Mouse (Mus musculus): ENCODE data around the gene Ly6g6f. TPM values are rescaled to one million over a fixed set of nuclear protein-coding genes. Genes with fewer than 3 reads are reported as not detected.
A peak's percentile ranks its signal among the peaks of the same experiment; 100 is the strongest.
"Not testable (repeated sequence)": the region's sequence is repeated elsewhere in the genome, so short reads cannot be mapped to it uniquely, and the experiment has no call there.

Ly6g6f gene
- polyA plus RNA-seq, 1 experiment from 2014 or later = 0.19 TPM

- Histone ChIP-seq H3K4me1 (replicated peaks) (peaks cover 53% of the 10 kb centered on the region), H3K36me3 (peaks cover 23% of the 10 kb centered on the region)
- WGBS = 95% methylated on average over 12 of the region's 12 CpGs
- not testable (repeated sequence) for H3K9ac ChIP-seq; H3K4me2 ChIP-seq; H3K4me3 ChIP-seq; H3K9me3 ChIP-seq; H3K27me3 ChIP-seq; H3K27ac ChIP-seq; ATAC-seq (ENCODE audit: low FRiP score)
Measured at GRCm38 (mm10) chr17:35124261-35124896, 39.0 kb upstream of the Ly6g6f start.

GRCm38 (mm10) chr17:35123287-35123686, 37.9 kb upstream of the Ly6g6f start:
- H3K27me3 ChIP-seq; H3K4me2 ChIP-seq; H3K4me3 ChIP-seq; H3K9ac ChIP-seq; H3K27ac ChIP-seq; H3K9me3 ChIP-seq; ATAC-seq (ENCODE audit: low FRiP score): not testable (repeated sequence)
- WGBS = 94% methylated on average over 9 of the region's 9 CpGs
- Histone ChIP-seq H3K36me3 (peaks cover 33% of the 10 kb centered on the region), H3K4me1 (replicated peaks) (peaks cover 49% of the 10 kb centered on the region)

- Histone ChIP-seq H3K4me1 (replicated peaks) (peaks cover 38% of the 10 kb centered on the region), H3K27me3 (no peaks in the 10 kb centered on the region), H3K4me2 (peak within 1 kb of the TSS; percentile 91), H3K27ac (peak within 1 kb of the TSS; percentile 94), H3K9ac (peak within 1 kb of the TSS; percentile 97), H3K36me3 (peaks cover 41% of the 10 kb centered on the region), H3K9me3 (no peaks in the 10 kb centered on the region), H3K4me3 (peak within 1 kb of the TSS; percentile 93)
- peak; percentile 63 for ATAC-seq (ENCODE audit: low FRiP score)
- WGBS = under 1% methylated on average over 19 of the region's 19 CpGs
Measured at GRCm38 (mm10) chr17:35121871-35122303, 36.5 kb upstream of the Ly6g6f start, which contains the start of gene Csnk2b. Gene Csnk2b (minus strand): TSS chr17:35122053.

- peak within 1 kb of the TSS; percentile 91 for H3K4me2 ChIP-seq
- peak; percentile 96 for ATAC-seq (ENCODE audit: low FRiP score)
- H3K9me3 ChIP-seq = no peaks in the 10 kb centered on the region
- peaks cover 45% of the 10 kb centered on the region for H3K36me3 ChIP-seq
- peak within 1 kb of the TSS; percentile 94 for H3K27ac ChIP-seq
- peaks cover 31% of the 10 kb centered on the region for H3K4me1 ChIP-seq (replicated peaks)
- WGBS = under 1% methylated on average over 50 of the region's 50 CpGs
- H3K9ac ChIP-seq = peak within 1 kb of the TSS; percentile 97
- no peaks in the 10 kb centered on the region for H3K27me3 ChIP-seq
- peak within 1 kb of the TSS; percentile 93 for H3K4me3 ChIP-seq
Measured at GRCm38 (mm10) chr17:35121143-35121799, 35.9 kb upstream of the Ly6g6f start, which contains the start of gene Gpank1. Gene Gpank1 (plus strand): TSS chr17:35121455.

GRCm38 (mm10) chr17:35120745-35121142, 35.3 kb upstream of the Ly6g6f start:
- H3K4me1 ChIP-seq (replicated peaks) = peaks cover 26% of the 10 kb centered on the region
- H3K9me3 ChIP-seq = no peaks in the 10 kb centered on the region
- peak overlapping the region; percentile 76 for H3K27ac ChIP-seq
- no peaks in the 10 kb centered on the region for H3K27me3 ChIP-seq
- H3K36me3 ChIP-seq = peaks cover 50% of the 10 kb centered on the region
- no peak; the same call in 1 of the 2 replicates for ATAC-seq (ENCODE audit: low FRiP score)
- peak overlapping the region; percentile 93 for H3K4me3 ChIP-seq
- peak overlapping the region; percentile 97 for H3K9ac ChIP-seq
- under 1% methylated on average over 33 of the region's 33 CpGs for WGBS
- peak overlapping the region; percentile 91 for H3K4me2 ChIP-seq

- Histone ChIP-seq H3K9me3 (no peaks in the 10 kb centered on the region), H3K36me3 (peaks cover 53% of the 10 kb centered on the region), H3K27me3 (no peaks in the 10 kb centered on the region), H3K4me3 (no peak within 1 kb of the TSS), H3K9ac (no peak within 1 kb of the TSS), H3K27ac (no peak within 1 kb of the TSS), H3K4me2 (no peak within 1 kb of the TSS), H3K4me1 (replicated peaks) (peaks cover 9% of the 10 kb centered on the region)
- ATAC-seq (ENCODE audit: low FRiP score) = no peak
- WGBS = 84% methylated on average over 8 of the region's 8 CpGs
Measured at GRCm38 (mm10) chr17:35115046-35116019, 29.9 kb upstream of the Ly6g6f start, which contains the start of gene Ly6g5b. Gene Ly6g5b (minus strand): TSS chr17:35115428.

- Histone ChIP-seq H3K4me3 (no peak overlapping the region), H3K4me2 (no peak overlapping the region), H3K27me3 (no peaks in the 10 kb centered on the region), H3K27ac (no peak overlapping the region), H3K4me1 (replicated peaks) (no peaks in the 10 kb centered on the region), H3K9ac (no peak overlapping the region), H3K36me3 (peaks cover 28% of the 10 kb centered on the region), H3K9me3 (no peaks in the 10 kb centered on the region)
- WGBS = 79% methylated on average over 9 of the region's 9 CpGs
- no peak for ATAC-seq (ENCODE audit: low FRiP score)
Measured at GRCm38 (mm10) chr17:35111774-35112173, 26.4 kb upstream of the Ly6g6f start.

- H3K27ac ChIP-seq = no peak within 1 kb of the TSS
- H3K9me3 ChIP-seq = no peaks in the 10 kb centered on the region
- 89% methylated on average over 6 of the region's 6 CpGs for WGBS
- no peak within 1 kb of the TSS for H3K9ac ChIP-seq
- H3K27me3 ChIP-seq = no peaks in the 10 kb centered on the region
- H3K4me3 ChIP-seq = no peak within 1 kb of the TSS
- peaks cover 7% of the 10 kb centered on the region for H3K4me1 ChIP-seq (replicated peaks)
- peaks cover 12% of the 10 kb centered on the region for H3K36me3 ChIP-seq
- no peak within 1 kb of the TSS for H3K4me2 ChIP-seq
- no peak for ATAC-seq (ENCODE audit: low FRiP score)
Measured at GRCm38 (mm10) chr17:35108097-35108496, 22.7 kb upstream of the Ly6g6f start, which contains the start of gene Ly6g5c. Gene Ly6g5c (plus strand): TSS chr17:35108279.

- no peak overlapping the region for H3K4me3 ChIP-seq
- no peak for ATAC-seq (ENCODE audit: low FRiP score)
- H3K4me2 ChIP-seq = no peak overlapping the region
- no peak overlapping the region for H3K27ac ChIP-seq
- 72% methylated on average over 3 of the region's 3 CpGs for WGBS
- 0 out of 2 replicates have a peak overlapping the region, but pooled peaks have one; percentile 65 for H3K9ac ChIP-seq
- H3K4me1 ChIP-seq (replicated peaks) = peaks cover 7% of the 10 kb centered on the region
- H3K9me3 ChIP-seq = no peaks in the 10 kb centered on the region
- no peaks in the 10 kb centered on the region for H3K27me3 ChIP-seq
- peaks cover 28% of the 10 kb centered on the region for H3K36me3 ChIP-seq
Measured at GRCm38 (mm10) chr17:35106522-35106921, 21.1 kb upstream of the Ly6g6f start.

GRCm38 (mm10) chr17:35105740-35106389, 20.5 kb upstream of the Ly6g6f start:
- Histone ChIP-seq H3K36me3 (peaks cover 35% of the 10 kb centered on the region), H3K4me3 (peak overlapping the region; percentile 11; the same call in 1 of the 2 replicates), H3K9ac (peak overlapping the region; percentile 65), H3K4me1 (replicated peaks) (peaks cover 7% of the 10 kb centered on the region), H3K27ac (no peak overlapping the region), H3K4me2 (peak overlapping the region; percentile 39; the same call in 1 of the 2 replicates), H3K27me3 (no peaks in the 10 kb centered on the region), H3K9me3 (no peaks in the 10 kb centered on the region)
- 0 out of 2 replicates have a peak, but pooled peaks have one; percentile 24 for ATAC-seq (ENCODE audit: low FRiP score)
- 23% methylated on average over 13 of the region's 13 CpGs for WGBS

GRCm38 (mm10) chr17:35104754-35105153, 19.3 kb upstream of the Ly6g6f start:
- Histone ChIP-seq H3K9me3 (no peaks in the 10 kb centered on the region), H3K4me2 (no peak overlapping the region), H3K4me3 (no peak overlapping the region), H3K27me3 (no peaks in the 10 kb centered on the region), H3K27ac (no peak overlapping the region), H3K9ac (no peak overlapping the region), H3K36me3 (peaks cover 46% of the 10 kb centered on the region), H3K4me1 (replicated peaks) (peaks cover 7% of the 10 kb centered on the region)
- no peak for ATAC-seq (ENCODE audit: low FRiP score)
- WGBS = 80% methylated on average over 6 of the region's 6 CpGs

Data from hindbrain, embryonic 13.5 days (tissue).